Mouse (Mus musculus): ENCODE measurements at regions not wholly inside any gene's neighbourhood (a gene's known extent, or its start where the extent isn't known, plus 50 kb on each side); places are given as distances from the start of the nearest gene placed in this dataset.

- H3K9me3 ChIP-seq, result no peaks in the 10 kb centered on the region
- peaks cover 27% of the 10 kb centered on the region for H3K4me1 ChIP-seq
- no peak for ATAC-seq (ENCODE audit: insufficient number of reproducible peaks, low FRiP score, low TSS enrichment, low read depth)
- H3K4me2 ChIP-seq, result no peak overlapping the region
- H3K4me3 ChIP-seq, result no peak overlapping the region
- 81% methylated on average over 5 of the region's 5 CpGs for WGBS
- H3K9ac ChIP-seq, result no peak overlapping the region
- no peaks in the 10 kb centered on the region for H3K27me3 ChIP-seq
- H3K36me3 ChIP-seq, result no peaks in the 10 kb centered on the region
- no peak overlapping the region for H3K27ac ChIP-seq
These were observed 94.7 kb upstream of the Irf2bp2 start for GRCm38 (mm10) chr8:126688450-126688849.

GRCm38 (mm10) chr8:126688014-126688413 is 94.2 kb upstream of the Irf2bp2 start:
- ATAC-seq (ENCODE audit: insufficient number of reproducible peaks, low FRiP score, low TSS enrichment, low read depth), result no peak
- no peaks in the 10 kb centered on the region for H3K36me3 ChIP-seq
- no peak overlapping the region for H3K4me2 ChIP-seq
- WGBS, result 81% methylated on average over 6 of the region's 6 CpGs
- H3K4me1 ChIP-seq, result peaks cover 27% of the 10 kb centered on the region
- no peaks in the 10 kb centered on the region for H3K9me3 ChIP-seq
- no peak overlapping the region for H3K9ac ChIP-seq
- H3K27me3 ChIP-seq, result no peaks in the 10 kb centered on the region
- H3K4me3 ChIP-seq, result no peak overlapping the region
- H3K27ac ChIP-seq, result no peak overlapping the region

GRCm38 (mm10) chr8:126686827-126687226 is 93.0 kb upstream of the Irf2bp2 start:
- Histone ChIP-seq H3K4me1 (peaks cover 22% of the 10 kb centered on the region), H3K9ac (no peak overlapping the region), H3K27me3 (no peaks in the 10 kb centered on the region), H3K9me3 (no peaks in the 10 kb centered on the region), H3K4me2 (no peak overlapping the region), H3K36me3 (no peaks in the 10 kb centered on the region), H3K4me3 (no peak overlapping the region), H3K27ac (0 out of 2 replicates have a peak overlapping the region, but pooled peaks have one; percentile 30)
- WGBS, result 73% methylated on average over 4 of the region's 4 CpGs
- ATAC-seq (ENCODE audit: insufficient number of reproducible peaks, low FRiP score, low TSS enrichment, low read depth), result no peak

- no peaks in the 10 kb centered on the region for H3K27me3 ChIP-seq
- no peaks in the 10 kb centered on the region for H3K36me3 ChIP-seq
- no peak; the same call in 1 of the 2 replicates for ATAC-seq (ENCODE audit: insufficient number of reproducible peaks, low FRiP score, low TSS enrichment, low read depth)
- no peak overlapping the region for H3K9ac ChIP-seq
- H3K9me3 ChIP-seq, result no peaks in the 10 kb centered on the region
- H3K4me3 ChIP-seq, result no peak overlapping the region
- 55% methylated on average over 6 of the region's 6 CpGs for WGBS
- H3K4me2 ChIP-seq, result no peak overlapping the region
- H3K4me1 ChIP-seq, result peaks cover 20% of the 10 kb centered on the region
- H3K27ac ChIP-seq, result peak overlapping the region; percentile 33; the same call in 1 of the 2 replicates
These were observed 91.6 kb upstream of the Irf2bp2 start for GRCm38 (mm10) chr8:126685365-126685764.

GRCm38 (mm10) chr8:126683950-126684349 is 90.2 kb upstream of the Irf2bp2 start:
- 0 out of 2 replicates have a peak overlapping the region, but pooled peaks have one; percentile 9 for H3K27ac ChIP-seq
- 60% methylated on average over 4 of the region's 4 CpGs for WGBS

GRCm38 (mm10) chr8:126683555-126683947 is 89.8 kb upstream of the Irf2bp2 start:
- ATAC-seq (ENCODE audit: insufficient number of reproducible peaks, low FRiP score, low TSS enrichment, low read depth), result no peak
- Histone ChIP-seq H3K4me1 (peaks cover 20% of the 10 kb centered on the region), H3K4me3 (no peak overlapping the region), H3K27me3 (no peaks in the 10 kb centered on the region), H3K27ac (no peak overlapping the region), H3K36me3 (no peaks in the 10 kb centered on the region), H3K9ac (no peak overlapping the region), H3K4me2 (no peak overlapping the region), H3K9me3 (no peaks in the 10 kb centered on the region)
- 68% methylated on average over 2 of the region's 2 CpGs for WGBS

More at GRCm38 (mm10) chr8:126683950-126684349, 90.2 kb upstream of the Irf2bp2 start:
- ATAC-seq (ENCODE audit: insufficient number of reproducible peaks, low FRiP score, low TSS enrichment, low read depth), result no peak
- Histone ChIP-seq H3K9ac (no peak overlapping the region), H3K27me3 (no peaks in the 10 kb centered on the region), H3K4me2 (no peak overlapping the region), H3K4me3 (no peak overlapping the region), H3K9me3 (no peaks in the 10 kb centered on the region), H3K36me3 (no peaks in the 10 kb centered on the region), H3K4me1 (peaks cover 20% of the 10 kb centered on the region)

GRCm38 (mm10) chr8:126682817-126683554 is 89.2 kb upstream of the Irf2bp2 start:
- H3K4me2 ChIP-seq, result no peak overlapping the region
- no peak overlapping the region for H3K9ac ChIP-seq
- no peaks in the 10 kb centered on the region for H3K27me3 ChIP-seq
- H3K9me3 ChIP-seq, result no peaks in the 10 kb centered on the region
- ATAC-seq (ENCODE audit: insufficient number of reproducible peaks, low FRiP score, low TSS enrichment, low read depth), result no peak
- WGBS, result 71% methylated on average over 9 of the region's 9 CpGs
- H3K4me1 ChIP-seq, result peaks cover 20% of the 10 kb centered on the region
- no peaks in the 10 kb centered on the region for H3K36me3 ChIP-seq
- no peak overlapping the region for H3K4me3 ChIP-seq
- H3K27ac ChIP-seq, result peak overlapping the region; percentile 72

- Histone ChIP-seq H3K27me3 (no peaks in the 10 kb centered on the region), H3K36me3 (no peaks in the 10 kb centered on the region), H3K4me3 (no peak overlapping the region), H3K9ac (no peak overlapping the region), H3K4me2 (no peak overlapping the region), H3K27ac (peak overlapping the region; percentile 72), H3K4me1 (peaks cover 20% of the 10 kb centered on the region), H3K9me3 (no peaks in the 10 kb centered on the region)
- no peak for ATAC-seq (ENCODE audit: insufficient number of reproducible peaks, low FRiP score, low TSS enrichment, low read depth)
- 54% methylated on average over 6 of the region's 6 CpGs for WGBS
These were observed 88.3 kb upstream of the Irf2bp2 start for GRCm38 (mm10) chr8:126681948-126682651.

GRCm38 (mm10) chr8:126678004-126678751 is 84.4 kb upstream of the Irf2bp2 start:
- no peak overlapping the region for H3K9ac ChIP-seq
- no peaks in the 10 kb centered on the region for H3K9me3 ChIP-seq
- ATAC-seq (ENCODE audit: insufficient number of reproducible peaks, low FRiP score, low TSS enrichment, low read depth), result no peak
- no peaks in the 10 kb centered on the region for H3K27me3 ChIP-seq
- 73% methylated on average over 13 of the region's 13 CpGs for WGBS
- H3K4me2 ChIP-seq, result no peak overlapping the region
- peaks cover 7% of the 10 kb centered on the region for H3K4me1 ChIP-seq
- H3K4me3 ChIP-seq, result no peak overlapping the region
- H3K36me3 ChIP-seq, result no peaks in the 10 kb centered on the region
- no peak overlapping the region for H3K27ac ChIP-seq

GRCm38 (mm10) chr8:126675153-126675552 is 81.4 kb upstream of the Irf2bp2 start:
- H3K4me1 ChIP-seq, result peaks cover 4% of the 10 kb centered on the region; the same call in 1 of the 2 replicates

GRCm38 (mm10) chr8:126673038-126673740 is 79.4 kb upstream of the Irf2bp2 start:
- WGBS, result 40% methylated on average over 9 of the region's 9 CpGs
- peaks cover 22% of the 10 kb centered on the region for H3K4me1 ChIP-seq
- no peak overlapping the region for H3K4me3 ChIP-seq
- no peaks in the 10 kb centered on the region for H3K36me3 ChIP-seq
- no peak overlapping the region for H3K4me2 ChIP-seq
- ATAC-seq (ENCODE audit: insufficient number of reproducible peaks, low FRiP score, low TSS enrichment, low read depth), result no peak
- H3K27ac ChIP-seq, result no peak overlapping the region
- H3K27me3 ChIP-seq, result no peaks in the 10 kb centered on the region
- no peak overlapping the region for H3K9ac ChIP-seq
- H3K9me3 ChIP-seq, result no peaks in the 10 kb centered on the region

More at GRCm38 (mm10) chr8:126675153-126675552, 81.4 kb upstream of the Irf2bp2 start:
- Histone ChIP-seq H3K4me2 (no peak overlapping the region), H3K36me3 (no peaks in the 10 kb centered on the region), H3K4me3 (no peak overlapping the region), H3K27me3 (no peaks in the 10 kb centered on the region), H3K9ac (no peak overlapping the region), H3K9me3 (no peaks in the 10 kb centered on the region), H3K27ac (no peak overlapping the region)
- 87% methylated on average over 2 of the region's 2 CpGs for WGBS
- no peak for ATAC-seq (ENCODE audit: insufficient number of reproducible peaks, low FRiP score, low TSS enrichment, low read depth)
